Mouse (Mus musculus) lung, adult 2 months (tissue): ENCODE measurements around the gene Syn3. TPM values are rescaled to one million over a fixed set of nuclear protein-coding genes. Genes with fewer than 3 reads are reported as not detected.

Experiments used
- DNase-seq: peaks from one replicate; pipeline ENCODE4 v3.0.0; 2022
- H3K4me1 ChIP-seq: fragments of 200-500 bp; 2 replicates; pipeline ENCODE4 v1.6.1; 2011; ENCODE audit warnings: low read length; ENCODE audit not compliant: control insufficient read depth, insufficient read depth
- H3K4me3 ChIP-seq: fragments of 200-500 bp; replicated peaks from 2 replicates; pipeline ENCODE3; 2011; ENCODE audit warnings: low read depth, mild to moderate bottlenecking, control low read depth, low read length; ENCODE audit errors: extremely low read depth
- CTCF ChIP-seq: fragments of 200-500 bp; IDR thresholded peaks from 2 replicates; pipeline ENCODE4 v1.5.1; 2011; ENCODE audit warnings: mild to moderate bottlenecking, low read length, control low read depth; ENCODE audit not compliant: insufficient read depth
- POLR2A ChIP-seq: fragments of 200-500 bp; IDR thresholded peaks from 2 replicates; pipeline ENCODE4 v1.6.1; 2011; ENCODE audit warnings: low read depth, mild to moderate bottlenecking, control low read depth, low read length, borderline replicate concordance; ENCODE audit errors: extremely low read depth
- WGBS: fragments of 180-500 bp; shearing (Covaris S2); methylation state at CpG from one replicate; pipeline ENCODE4 v1.1.7; 2018; 5-methylcytosine and 5-hydroxymethylcytosine counted together
- polyA plus RNA-seq: library from polyadenylated mRNA; depleted of rRNA; stranded (reverse); fragments of >200 nt; gene quantifications from 2 replicates; pipeline ENCODE4 v1.2.3, GENCODE M21; 2012

The Syn3 gene
- polyA plus RNA-seq, 1 experiment, result 1.1 TPM

DNA sequence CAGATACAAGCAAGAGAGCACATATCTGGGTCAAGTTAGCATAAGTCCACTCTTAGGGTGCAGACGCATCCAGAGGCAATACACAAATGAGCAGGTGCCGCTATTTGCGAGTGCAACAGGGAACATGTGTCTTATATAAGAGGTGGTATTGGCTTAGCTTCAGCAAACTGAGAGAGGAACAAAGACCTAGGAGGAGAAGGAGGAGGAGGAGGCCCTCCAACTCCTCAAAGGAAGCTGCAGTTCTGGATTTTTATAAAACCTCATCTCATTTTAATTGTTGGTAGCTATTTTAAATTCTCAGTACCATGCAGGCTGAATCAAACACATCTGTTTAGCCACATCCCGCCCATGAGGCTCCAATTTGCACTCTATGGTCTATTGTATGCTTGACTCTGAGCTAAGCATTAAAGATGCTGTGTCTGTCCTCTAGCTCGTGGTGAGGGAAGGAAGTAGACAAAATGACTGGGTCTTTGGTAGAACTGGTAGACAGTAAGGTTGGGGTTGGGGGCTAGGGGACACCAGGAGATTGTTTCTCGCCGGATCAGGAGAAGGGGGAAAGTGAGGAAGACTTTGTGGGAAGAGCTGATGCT, 219.0 kb downstream of the Syn3 start:
- Histone ChIP-seq H3K4me3 (no peak overlapping the region), H3K4me1 (no peaks in the 10 kb centered on the region)
- TF ChIP-seq CTCF (no peak), POLR2A (no peak)
- no peak for DNase-seq
- 78% methylated on average over 7 of the region's 7 CpGs for WGBS

DNA sequence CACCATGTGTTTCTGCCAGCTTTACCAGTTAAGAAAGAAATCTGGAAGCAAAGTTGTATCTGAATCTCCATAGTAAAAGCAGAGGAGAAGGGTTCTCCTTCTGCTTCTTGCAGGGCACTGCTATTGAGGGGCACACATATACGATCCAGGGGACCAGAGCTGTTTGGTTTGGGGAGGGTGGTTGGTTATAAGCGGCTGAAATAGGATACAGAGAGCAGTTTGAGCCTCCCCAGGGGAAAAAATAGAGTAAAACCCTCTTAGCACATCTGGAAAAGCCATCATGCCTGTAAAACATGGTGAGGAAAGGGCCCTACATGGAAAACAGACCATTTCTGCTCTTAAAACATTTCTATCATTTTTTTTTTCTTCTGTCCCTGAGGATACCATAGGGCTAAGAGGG, 220.2 kb downstream of the Syn3 start:
- no peak overlapping the region for H3K4me3 ChIP-seq
- no peak for DNase-seq
- 88% methylated on average over 2 of the region's 2 CpGs for WGBS
- H3K4me1 ChIP-seq, result no peaks in the 10 kb centered on the region
- TF ChIP-seq POLR2A (no peak), CTCF (no peak)

DNA sequence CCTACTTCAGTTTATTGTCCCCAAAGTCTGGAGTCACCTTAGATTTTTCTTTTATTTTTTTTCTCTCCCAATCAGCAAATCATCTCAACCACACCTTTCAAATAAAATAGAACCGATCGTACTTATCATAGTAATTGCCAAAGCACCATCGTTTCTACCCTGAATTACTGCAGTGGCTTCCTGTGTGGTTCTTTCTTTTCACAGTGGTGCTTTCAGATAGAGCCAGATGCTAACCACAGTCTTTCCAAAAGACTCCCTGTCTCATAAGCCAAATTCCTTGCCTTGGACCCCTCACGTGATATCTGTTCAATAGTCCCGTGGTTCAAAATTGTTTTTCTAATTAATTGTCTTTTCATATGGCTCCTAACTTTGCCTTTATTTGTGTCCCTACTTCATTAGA, 221.4 kb downstream of the Syn3 start:
- TF ChIP-seq POLR2A, result no peak
- TF ChIP-seq CTCF, result no peak
- 84% methylated on average over 5 of the region's 5 CpGs for WGBS
- no peak for DNase-seq
- Histone ChIP-seq H3K4me1 (peaks cover 4% of the 10 kb centered on the region), H3K4me3 (no peak overlapping the region)

DNA sequence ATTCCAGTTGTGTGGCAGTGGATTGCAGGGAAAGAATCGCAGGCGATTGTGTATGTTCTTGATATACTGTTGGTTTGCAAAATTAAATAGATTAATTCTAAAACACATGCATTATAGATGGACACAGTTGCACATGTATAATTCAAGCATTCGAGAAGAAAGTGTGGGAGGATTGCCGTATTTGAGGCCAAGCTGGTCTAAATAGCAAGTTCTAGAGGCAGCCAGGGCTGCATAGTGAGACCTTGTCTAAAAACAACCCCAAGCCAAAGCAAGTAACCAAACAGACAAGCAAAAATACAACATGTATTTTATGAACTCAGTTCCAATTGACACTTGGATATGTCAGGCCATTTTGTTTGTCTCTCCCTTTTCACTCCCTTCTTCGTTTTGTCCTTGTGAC, 223.1 kb downstream of the Syn3 start:
- no peak overlapping the region for H3K4me3 ChIP-seq
- 93% methylated on average over 5 of the region's 5 CpGs for WGBS
- no peak for TF ChIP-seq POLR2A
- no peak for TF ChIP-seq CTCF
- DNase-seq, result no peak
- peaks cover 7% of the 10 kb centered on the region for H3K4me1 ChIP-seq

DNA sequence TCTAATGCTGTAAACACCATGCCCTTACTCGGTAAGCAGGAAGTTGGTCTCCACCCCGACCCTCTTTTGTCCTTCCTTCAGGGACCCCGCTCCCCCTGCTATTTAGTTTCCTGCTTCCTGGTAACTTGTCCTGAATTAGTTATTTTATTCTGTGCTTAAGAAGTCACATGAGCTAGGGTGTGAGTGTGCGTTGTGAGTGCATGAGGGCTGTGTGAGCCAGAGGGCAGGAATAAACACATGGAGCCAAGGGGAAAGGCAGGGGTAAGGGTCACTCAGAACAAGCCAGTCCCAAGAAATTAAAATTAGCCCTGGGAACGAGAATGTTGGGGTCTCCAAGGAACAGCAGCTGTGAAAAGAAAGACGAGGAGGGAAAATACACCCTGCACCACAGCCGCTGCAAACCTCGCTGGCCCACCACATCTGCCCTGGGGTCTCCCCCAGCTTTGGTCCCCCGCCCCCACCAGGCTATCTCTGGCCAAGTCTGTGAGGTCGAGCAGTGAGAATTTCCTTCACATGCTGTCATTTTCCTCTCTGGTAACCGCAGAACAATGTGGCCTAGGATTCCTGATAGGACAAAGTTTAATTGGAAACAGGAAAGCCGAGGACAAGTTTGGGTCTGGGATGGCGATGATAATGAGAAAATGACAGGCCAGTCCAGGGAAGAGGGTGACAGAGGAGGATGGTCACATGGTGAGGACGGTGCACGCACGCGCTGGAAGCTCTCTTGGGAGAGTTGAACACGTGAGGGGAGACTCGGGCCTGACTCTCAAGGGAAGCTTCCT, 225.1 kb downstream of the Syn3 start:
- no peak overlapping the region for H3K4me3 ChIP-seq
- TF ChIP-seq POLR2A (no peak), CTCF (no peak)
- H3K4me1 ChIP-seq, result peaks cover 7% of the 10 kb centered on the region
- WGBS, result 32% methylated on average over 19 of the region's 19 CpGs
- no peak for DNase-seq

DNA sequence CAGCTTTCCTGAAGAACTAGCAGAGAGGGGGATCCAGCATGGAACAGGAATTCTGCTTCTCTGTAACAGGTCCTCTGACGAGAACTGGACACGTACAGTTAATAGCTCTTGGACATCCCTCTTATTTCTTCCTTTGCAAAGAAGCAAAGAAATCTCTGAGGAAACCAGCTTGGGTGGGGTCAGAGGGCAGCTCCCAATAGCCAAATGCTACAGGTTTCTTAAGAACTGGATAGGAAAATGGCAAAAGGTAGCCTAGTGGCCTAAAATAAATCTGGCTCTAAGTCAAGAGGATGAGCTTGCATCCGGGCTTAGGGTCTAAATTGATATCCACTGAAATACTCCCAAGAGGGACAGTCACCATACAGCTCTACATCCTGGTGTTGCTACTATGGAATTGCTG, 225.9 kb downstream of the Syn3 start:
- Histone ChIP-seq H3K4me1 (peaks cover 7% of the 10 kb centered on the region), H3K4me3 (no peak overlapping the region)
- WGBS, result 50% methylated on average over 3 of the region's 3 CpGs
- TF ChIP-seq CTCF (no peak), POLR2A (no peak)
- no peak for DNase-seq

DNA sequence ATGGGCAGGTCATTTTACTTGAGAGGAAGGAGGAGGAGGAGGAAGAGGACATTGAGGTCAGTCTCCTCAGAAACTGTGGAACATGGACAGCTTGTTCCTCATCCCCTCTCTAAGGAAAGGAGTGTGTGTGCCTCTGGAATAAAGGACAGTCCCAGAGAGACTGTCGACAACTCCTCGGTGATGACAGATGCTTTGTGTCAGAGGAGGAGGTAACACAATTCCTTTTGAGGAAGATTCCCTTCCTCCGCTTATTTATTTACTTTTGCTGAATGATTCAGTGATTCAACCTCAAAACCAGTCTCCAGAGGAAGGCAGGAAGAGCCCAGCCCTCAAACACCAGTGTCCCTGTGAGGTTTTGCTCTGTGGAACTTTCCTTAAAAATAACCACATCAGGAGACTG, 228.4 kb downstream of the Syn3 start:
- peaks cover 7% of the 10 kb centered on the region for H3K4me1 ChIP-seq
- DNase-seq, result no peak
- no peak for TF ChIP-seq POLR2A
- no peak for TF ChIP-seq CTCF
- WGBS, result 31% methylated on average over 3 of the region's 3 CpGs
- no peak overlapping the region for H3K4me3 ChIP-seq

DNA sequence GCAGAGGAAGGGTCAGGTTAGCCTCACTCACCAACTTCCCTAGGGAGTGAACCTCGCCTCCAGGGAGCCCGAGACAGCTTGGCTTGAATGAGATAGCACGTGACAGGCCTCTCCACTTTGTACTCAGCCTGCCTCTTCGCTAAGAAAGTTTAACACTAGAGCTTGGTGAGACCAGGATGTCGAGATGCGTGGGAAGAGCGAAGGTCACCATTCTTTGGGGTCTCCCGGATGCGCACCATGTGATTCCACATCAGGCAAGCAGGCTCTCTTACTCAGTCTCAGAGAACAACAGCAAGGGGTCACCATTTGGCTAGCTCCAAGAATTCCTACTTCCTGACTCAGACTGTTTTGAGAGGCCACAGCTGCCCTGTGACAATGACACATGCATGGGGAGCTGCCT, 234.1 kb downstream of the Syn3 start:
- TF ChIP-seq CTCF (no peak), POLR2A (no peak)
- H3K4me3 ChIP-seq, result no peak overlapping the region
- no peaks in the 10 kb centered on the region for H3K4me1 ChIP-seq
- 60% methylated on average over 9 of the region's 9 CpGs for WGBS
- DNase-seq, result no peak

DNA sequence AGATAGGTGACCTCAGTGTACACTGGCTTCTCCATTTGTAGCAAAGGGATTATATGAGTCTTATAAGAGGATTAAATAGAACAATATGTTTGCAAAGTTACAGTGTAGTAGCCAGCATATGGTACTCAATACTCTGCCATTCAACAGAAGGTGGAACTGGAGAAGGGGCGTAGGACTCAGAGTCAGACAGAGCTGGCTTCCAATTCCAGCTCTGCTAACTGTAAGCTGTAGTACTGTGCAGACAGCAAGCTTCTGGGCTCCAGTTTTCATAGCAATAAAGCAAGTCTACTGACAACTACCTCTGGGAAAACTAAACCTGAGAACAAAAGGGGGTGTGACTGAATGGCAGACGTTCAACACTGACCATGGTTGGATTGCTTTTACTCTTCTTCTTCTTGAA, 237.0 kb downstream of the Syn3 start:
- TF ChIP-seq POLR2A, result no peak
- no peak for TF ChIP-seq CTCF
- H3K4me1 ChIP-seq, result peaks cover 2% of the 10 kb centered on the region; the same call in 1 of the 2 replicates
- WGBS, result 72% methylated on average over 2 of the region's 2 CpGs
- no peak for DNase-seq
- H3K4me3 ChIP-seq, result no peak overlapping the region

DNA sequence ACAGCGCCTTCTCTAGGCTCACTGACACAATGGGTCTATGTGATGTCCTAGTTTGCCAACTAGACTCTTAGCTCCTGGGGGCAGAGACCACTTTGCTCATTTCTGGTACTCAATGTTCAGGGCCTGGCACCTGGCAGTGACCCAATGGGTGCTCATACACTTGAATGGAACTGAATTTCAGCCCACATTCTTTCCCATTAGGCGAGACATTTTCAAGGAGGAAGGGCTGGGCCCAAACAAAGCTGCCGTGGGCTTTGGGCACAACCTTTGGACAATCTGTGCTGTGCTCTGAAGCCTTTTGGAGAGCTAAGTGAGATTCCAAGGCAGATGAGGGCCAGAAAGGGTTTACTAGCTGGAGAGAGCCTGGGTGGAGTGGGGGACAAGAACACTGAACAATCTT, 239.7 kb downstream of the Syn3 start:
- no peak for TF ChIP-seq CTCF
- no peak for TF ChIP-seq POLR2A
- peak; percentile 51 for DNase-seq
- Histone ChIP-seq H3K4me3 (no peak overlapping the region), H3K4me1 (peaks cover 2% of the 10 kb centered on the region; the same call in 1 of the 2 replicates)
- 54% methylated on average over 3 of the region's 3 CpGs for WGBS
